Mouse (Mus musculus) layer of hippocampus, postnatal 10 days (tissue): ENCODE results near the gene Slf1. TPM values are rescaled to one million over a fixed set of nuclear protein-coding genes. Genes with fewer than 3 reads are reported as not detected.

Experiments
- DNase-seq, 2 experiments: peaks; one replicate each; pipeline ENCODE4 v3.0.0; 2021; ENCODE audit warnings: low spot score in 2 of 2
- total RNA-seq, 2 experiments: library from RNA; stranded (reverse); gene quantifications; 2 replicates each; pipeline ENCODE4 v1.2.3; 2021

Slf1 gene
- total RNA-seq, 2 experiments from 2014 or later, result 23.2 to 24.1 TPM

DNA sequence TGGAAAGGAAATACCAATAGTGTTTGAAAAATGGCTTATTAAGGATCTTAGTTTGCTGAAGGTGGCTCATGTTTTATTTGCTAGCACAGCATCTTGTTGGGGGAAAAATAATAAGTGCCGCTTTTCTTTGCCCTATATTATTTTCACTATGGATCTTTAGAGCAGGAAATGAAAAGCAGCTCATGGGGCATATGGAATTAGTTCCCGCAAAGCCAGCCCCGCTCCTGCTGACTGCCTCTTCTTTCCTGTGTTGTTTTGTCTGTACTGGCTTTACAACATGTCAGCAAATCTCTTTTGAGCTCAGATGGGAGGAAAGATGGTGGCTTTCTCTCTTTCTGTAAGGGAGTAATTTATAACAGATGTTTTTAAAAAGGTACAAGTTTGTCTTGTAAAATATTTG, 132.6 kb downstream of the Slf1 start:
- DNase-seq, result no peak

Other genes with a start within 250 kb of the Slf1 start
- gene 2210408I21Rik, start 67 bp upstream of the Slf1 start, total RNA-seq, result 10 to 100 TPM; 19.8 to 21.3 TPM